Mouse (Mus musculus) cerebellum, postnatal 36 days (tissue): ENCODE data around the gene Ap3m1.

Experiments
- DNase-seq, 2 experiments: peaks; one replicate each; pipeline ENCODE4 v3.0.0; 2021 to 2022; ENCODE audit warnings: mixed read lengths in 2 of 2

The Ap3m1 gene

GRCm38 (mm10) chr14:20999617-21000016, 52.7 kb downstream of the Ap3m1 start:
- no peak for DNase-seq

- DNase-seq, result no peak
Measured at GRCm38 (mm10) chr14:20997548-20997947, 54.8 kb downstream of the Ap3m1 start.

- no peak for DNase-seq
Measured at GRCm38 (mm10) chr14:20996361-20996760, 55.9 kb downstream of the Ap3m1 start.

GRCm38 (mm10) chr14:20995497-20995896, 56.8 kb downstream of the Ap3m1 start:
- DNase-seq, result no peak

- DNase-seq, result no peak
Measured at GRCm38 (mm10) chr14:20994475-20994874, 57.8 kb downstream of the Ap3m1 start.

GRCm38 (mm10) chr14:20993067-20993691, 59.1 kb downstream of the Ap3m1 start:
- peak; percentile 38 to 56 for DNase-seq

GRCm38 (mm10) chr14:20991492-20991891, 60.8 kb downstream of the Ap3m1 start:
- DNase-seq, result no peak

- DNase-seq, result no peak
Measured at GRCm38 (mm10) chr14:20985482-20985881, 66.8 kb downstream of the Ap3m1 start.

- peak; percentile 54 to 56 for DNase-seq
Measured at GRCm38 (mm10) chr14:20983832-20984231, 68.5 kb downstream of the Ap3m1 start.
